Mouse (Mus musculus): ENCODE measurements around the gene Naa80.
A peak's percentile ranks its signal among the peaks of the same experiment; 100 is the strongest.

Gene Naa80

GRCm38 (mm10) chr9:107598385-107598784 lies 19.7 kb downstream of the Naa80 start:
- no peak for DNase-seq

DNA sequence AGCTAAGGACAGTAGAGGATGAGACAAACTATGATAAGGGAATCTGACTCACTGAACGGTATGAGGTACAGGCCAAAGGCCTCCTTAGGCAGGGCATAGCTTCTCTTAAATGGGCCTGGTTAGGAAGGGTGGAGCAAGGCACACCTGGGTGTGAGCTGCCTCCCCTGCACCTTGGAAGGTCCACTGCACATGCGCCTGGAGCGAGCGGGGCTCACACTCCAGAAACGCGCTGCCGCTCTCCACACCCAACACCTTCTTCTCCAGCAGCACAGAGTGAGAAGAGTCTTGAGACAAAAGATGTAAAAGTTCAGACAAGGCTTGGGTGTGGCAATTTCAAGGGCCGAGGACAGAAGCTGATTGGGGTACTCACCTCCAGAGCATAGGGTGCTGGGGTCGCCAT lies 20.7 kb downstream of the Naa80 start:
- no peak for DNase-seq

DNA sequence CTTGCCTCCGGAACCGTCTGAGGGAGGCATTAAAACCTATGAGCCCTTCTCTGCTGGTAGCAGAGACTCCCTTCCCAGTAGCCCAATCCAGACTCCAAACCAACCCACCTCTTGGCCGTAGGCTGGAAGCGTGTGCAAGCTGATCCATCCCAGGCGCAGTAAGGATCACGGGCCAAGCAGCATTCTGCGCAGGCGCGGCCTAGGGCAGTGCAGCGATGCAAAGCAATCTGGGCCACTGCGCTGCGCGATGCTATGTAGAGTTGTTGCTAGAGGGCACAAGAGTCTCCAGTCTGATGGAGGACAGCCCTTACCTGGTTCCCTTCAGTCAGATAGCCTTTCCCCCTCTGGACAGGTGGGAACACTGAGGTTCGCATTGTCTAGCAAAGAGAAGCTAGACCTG lies 21.2 kb downstream of the Naa80 start:
- no peak for DNase-seq

DNA sequence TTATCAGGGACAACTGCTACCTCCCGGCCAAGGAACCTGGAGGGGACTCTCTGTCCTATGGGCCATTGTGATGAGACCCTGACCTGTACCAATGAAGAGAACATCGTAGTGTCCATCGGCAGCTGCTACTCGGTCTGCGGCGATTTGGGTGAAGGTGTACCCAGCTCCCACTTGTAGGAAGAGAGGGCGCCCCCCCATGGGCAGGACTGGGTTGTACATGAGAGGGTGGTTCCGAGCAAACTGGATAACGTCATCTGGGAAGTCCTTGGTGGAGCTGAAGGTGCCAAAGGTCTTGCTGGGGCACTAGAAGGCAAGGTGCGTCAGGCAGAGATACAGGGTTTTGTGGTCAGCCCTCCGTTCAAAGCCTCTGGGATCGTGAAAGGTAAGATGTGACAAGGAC lies 22.1 kb downstream of the Naa80 start:
- DNase-seq, result no peak

GRCm38 (mm10) chr9:107601275-107601674 lies 22.6 kb downstream of the Naa80 start:
- DNase-seq, result no peak

GRCm38 (mm10) chr9:107602068-107602648 lies 23.5 kb downstream of the Naa80 start:
- DNase-seq, result peak; percentile 95

GRCm38 (mm10) chr9:107603251-107603650 lies 24.6 kb downstream of the Naa80 start:
- no peak for DNase-seq

DNA sequence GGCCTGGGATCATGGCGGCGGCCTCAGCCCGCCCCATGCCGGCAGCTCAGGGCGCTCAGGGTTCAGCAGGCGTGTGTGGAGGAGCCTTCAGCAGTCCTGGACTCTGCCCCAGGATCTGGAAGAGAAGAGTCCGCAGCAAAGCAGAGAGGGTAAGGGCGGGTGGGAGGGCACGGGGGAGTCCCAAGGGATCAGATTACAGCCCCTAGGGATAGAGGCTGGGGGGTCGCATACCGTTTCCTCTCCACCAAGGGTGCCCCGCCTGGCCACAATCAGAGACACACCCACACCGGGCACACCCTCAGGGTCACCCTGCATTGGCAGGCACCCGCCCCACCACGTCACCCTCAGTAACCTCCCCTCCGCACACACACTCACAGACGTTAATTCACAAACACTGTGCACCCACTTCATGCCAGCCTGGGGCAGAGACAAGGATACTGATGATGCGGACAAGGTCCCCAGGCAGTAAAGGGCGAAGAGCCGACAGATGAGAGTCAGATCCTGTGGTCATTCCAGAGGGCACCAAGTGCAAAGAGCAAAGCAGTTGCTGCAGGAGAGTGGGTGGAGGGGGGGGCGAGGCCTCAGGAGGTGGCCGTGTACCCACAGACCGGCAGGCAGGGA lies 26.5 kb downstream of the Naa80 start:
- peak; percentile 76 for DNase-seq

DNA sequence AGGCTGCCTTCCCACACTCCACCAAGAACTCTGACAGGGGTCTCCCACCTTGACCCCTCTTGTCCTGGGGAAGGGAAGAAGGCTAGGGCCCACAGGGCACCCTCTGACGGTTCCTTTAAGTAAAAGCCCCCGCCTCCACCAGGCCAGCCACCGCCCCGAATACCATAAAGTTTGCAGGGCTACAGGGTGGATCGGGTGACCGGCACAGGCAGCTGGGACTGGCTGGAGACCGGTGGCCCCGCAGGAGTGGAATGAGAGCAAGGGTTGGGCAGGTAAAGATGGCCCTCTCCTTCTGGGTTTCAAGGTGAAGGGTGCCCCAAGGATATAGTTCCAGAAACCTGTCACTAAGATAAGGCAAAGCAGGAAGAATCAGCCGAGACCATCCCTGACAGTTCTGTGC lies 27.9 kb downstream of the Naa80 start:
- DNase-seq, result peak; percentile 41

- no peak for DNase-seq
Observed at GRCm38 (mm10) chr9:107607036-107607435, 28.3 kb downstream of the Naa80 start.

DNA sequence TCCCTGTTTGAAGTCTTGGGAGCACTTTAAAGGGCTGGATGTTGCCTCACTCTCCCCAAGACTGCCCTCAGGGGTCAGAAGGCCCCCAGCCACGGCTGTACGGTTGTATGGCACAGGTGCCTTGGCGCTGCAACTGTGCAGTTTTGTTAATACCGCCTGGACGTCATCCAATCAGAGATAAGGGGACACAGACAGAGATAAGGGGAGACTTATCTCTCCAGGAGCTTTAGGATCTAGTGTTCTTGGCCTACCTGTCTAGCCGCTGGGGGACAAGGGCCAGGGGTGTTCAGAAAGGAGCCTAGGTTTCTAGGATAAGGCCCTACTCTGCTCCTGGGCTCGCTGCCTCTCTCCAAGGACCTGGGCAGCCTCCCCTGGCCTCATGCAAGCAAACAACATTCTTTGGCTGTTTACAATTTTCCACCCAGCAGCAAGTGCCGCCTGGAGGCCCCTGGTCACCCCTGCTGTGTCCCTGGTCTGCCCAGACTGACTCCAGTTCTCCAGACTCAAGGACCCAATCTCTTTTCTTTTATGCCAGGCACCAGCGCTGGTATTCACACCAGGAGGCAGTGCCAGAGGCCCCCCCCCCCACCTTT lies 29.1 kb downstream of the Naa80 start:
- DNase-seq, result peak; percentile 47

GRCm38 (mm10) chr9:107608741-107609432 lies 30.2 kb downstream of the Naa80 start, which contains the start of gene Sema3b:
Sema3b (minus strand) TSS chr9:107609229.
- DNase-seq, result peak; percentile 58

GRCm38 (mm10) chr9:107609433-107609830 lies 30.7 kb downstream of the Naa80 start:
- DNase-seq, result no peak

DNA sequence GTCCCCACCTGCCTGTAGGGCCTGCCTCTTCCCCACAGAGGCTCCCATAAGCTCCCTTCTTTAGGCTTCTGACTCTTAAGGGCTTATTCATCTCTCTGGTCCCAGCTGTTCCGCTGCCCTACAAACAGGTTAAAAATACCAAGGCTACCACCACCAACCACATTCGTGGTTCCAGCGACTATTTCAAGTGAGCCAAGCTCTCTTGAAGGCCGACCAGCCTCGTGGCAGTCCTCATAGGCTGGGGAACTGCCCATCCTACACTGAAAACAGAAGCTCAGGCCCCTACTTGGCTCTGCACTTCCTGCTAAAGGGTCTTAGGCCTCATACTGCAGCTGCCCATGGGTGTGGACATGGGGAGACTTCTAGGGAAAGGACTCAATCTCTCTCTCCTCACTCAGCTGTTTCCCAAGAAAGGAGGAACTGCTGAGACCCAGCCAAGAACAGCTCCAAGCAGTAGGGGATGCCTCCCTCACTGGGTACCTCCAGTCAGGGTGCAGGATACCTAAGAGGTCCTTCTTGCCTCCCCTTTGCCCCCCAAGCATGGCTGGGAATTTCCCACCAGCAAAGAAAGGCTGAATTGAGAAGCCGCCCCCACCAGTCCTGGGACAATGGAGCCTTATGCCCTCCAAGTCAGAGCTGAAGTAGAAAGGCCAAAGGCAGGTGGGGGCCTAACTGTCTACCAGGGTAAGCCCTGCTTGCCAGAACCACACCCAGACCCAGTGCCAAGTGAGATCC lies 32.9 kb downstream of the Naa80 start:
- DNase-seq, result no peak

DNA sequence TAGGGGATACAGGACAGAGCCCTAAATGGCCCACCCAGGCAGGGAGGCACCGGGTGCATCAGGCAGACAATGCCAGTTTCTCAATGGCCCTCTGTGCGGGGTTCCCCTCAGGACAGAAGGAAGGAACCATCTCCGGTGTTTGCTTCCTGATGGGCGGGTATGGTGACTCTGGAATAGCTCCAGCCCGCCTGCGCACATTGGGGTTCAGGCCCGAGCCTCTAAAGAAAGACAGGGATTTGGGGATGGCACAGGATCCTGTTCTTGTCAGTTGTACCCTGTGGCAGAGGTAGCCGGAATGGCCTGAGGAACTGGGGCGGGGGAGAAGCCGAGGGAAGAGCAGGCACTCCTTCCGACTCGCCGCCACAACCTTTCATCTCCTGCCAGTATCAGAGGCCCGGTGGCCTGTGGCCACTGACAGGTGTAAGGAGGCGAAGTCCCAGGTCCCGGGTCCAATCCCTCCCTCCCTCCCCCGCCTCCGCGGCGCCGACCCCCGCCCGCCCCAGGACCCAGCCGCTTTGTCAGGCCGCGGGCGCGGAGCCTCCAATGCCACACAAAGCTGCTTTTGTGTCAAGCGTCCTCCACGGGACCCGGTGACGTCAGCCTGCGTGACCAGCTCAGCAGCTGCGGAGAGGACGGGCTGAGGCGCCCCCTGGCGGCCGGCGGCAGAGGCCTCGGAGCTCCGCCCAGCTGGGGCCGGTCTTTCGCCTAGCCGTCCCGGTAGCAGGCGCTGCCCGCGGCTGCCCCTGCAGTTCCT lies 33.7 kb downstream of the Naa80 start:
- peak; percentile 99 for DNase-seq

- peak; percentile 54 for DNase-seq
Observed at GRCm38 (mm10) chr9:107612945-107613569, 34.4 kb downstream of the Naa80 start.

GRCm38 (mm10) chr9:107615035-107615434 lies 36.3 kb downstream of the Naa80 start:
- DNase-seq, result no peak

DNA sequence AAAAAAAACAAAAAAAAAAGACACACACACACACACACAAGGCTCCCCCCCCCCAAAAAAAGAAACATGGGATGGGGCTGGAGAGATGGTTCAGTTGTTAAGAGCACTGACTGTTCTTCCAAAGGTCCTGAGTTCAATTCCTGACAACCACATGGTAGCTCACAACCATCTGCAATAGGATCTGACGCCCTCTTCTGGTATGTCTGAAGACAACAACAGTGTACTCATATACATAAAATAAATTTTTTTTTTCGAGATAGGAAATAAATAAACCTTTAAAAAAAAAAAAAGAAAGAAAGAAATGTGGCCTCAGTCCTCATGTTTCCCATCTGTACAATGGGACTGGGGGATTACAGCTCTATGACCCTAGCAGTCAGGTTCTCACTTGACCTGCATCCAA lies 38.8 kb downstream of the Naa80 start:
- DNase-seq, result no peak

DNA sequence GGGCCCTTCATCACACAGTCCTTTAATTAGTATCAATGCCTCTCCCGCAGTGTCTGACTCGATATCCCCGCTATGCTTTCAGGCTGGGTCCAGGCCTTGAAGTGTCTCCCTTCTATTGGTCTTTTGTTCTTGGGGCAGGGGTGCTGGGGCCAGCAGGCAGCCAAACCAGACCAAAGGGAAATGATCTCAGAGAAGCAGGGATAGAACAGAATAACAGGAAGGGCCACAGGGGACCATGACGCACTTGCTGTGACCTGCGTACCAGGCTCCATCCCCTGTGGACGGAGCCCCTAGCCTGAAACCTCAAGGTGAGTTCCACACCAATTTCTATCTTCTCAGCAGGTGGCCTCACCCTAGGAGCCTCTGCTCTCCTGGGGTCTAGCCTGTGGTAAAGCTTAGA lies 39.4 kb downstream of the Naa80 start:
- DNase-seq, result peak; percentile 59

DNA sequence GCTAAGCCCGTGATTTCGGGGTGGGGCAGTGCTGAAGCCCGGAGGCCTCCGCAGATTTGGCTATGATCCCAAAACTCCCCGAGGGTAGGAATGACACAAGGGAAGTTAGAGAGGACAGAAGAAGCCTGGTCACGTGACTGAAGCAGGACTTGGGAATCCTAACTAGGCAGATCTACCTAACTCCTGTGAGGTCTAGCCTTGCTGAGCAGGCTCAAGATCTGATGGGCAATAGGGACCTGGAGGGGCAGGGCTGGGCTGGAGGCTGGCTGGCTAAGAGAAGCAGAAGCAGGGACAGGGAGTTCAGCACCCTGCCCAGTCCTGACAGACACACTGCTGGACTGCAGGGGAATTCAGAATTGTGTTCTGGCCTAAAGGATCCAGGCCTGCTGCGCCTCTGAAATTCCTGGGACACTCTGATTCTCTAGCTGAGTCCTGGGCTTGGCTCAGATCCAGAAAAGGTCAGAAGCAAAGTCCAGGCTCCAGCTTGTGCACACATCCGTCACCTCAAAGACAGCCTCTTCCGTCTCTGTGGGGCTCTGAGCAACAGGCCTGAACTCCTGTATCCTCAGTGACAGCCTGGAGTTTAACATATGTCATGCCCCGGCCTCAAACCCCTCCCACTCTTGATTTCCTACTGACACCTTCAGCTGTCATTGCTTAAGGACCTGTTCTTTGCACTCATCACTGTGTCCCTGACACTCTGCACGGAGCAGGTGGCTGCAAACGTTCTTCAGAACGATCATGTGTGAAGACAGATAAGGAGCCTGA lies 40.3 kb downstream of the Naa80 start:
- peak; percentile 76 for DNase-seq

DNA sequence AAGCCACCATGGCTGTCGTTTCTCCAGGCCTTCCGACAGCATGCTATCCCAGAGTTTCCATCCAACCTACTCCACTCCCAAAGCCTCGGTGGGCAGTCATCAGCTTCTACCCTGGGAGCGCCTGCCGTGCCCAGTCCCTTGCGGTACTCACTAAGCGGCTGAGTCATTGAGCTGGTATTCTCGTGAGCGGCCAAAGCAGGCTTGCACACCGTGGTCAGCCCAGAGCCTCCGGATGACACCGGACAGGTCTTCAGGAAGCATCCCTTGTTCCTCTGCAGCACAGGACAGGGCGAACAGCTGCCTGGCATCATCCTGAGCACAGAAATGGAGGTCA lies 40.8 kb downstream of the Naa80 start:
- DNase-seq, result no peak
